Mouse (Mus musculus) cerebellum, adult 2 months (tissue): ENCODE measurements at regions not wholly inside any gene's neighbourhood (a gene's known extent, or its start where the extent isn't known, plus 50 kb on each side); places are given as distances from the start of the nearest gene placed in this dataset.

Experiments
- CTCF ChIP-seq: fragments of 200-500 bp; IDR thresholded peaks from 2 replicates; pipeline ENCODE4 v1.5.1; 2011; ENCODE audit warnings: low read depth, mild to moderate bottlenecking, control low read depth, low read length, moderate library complexity, borderline replicate concordance; ENCODE audit not compliant: insufficient read depth
- POLR2A ChIP-seq: fragments of 200-500 bp; IDR thresholded peaks from 2 replicates; pipeline ENCODE4 v1.6.1; 2011; ENCODE audit warnings: low read length, control low read depth, borderline replicate concordance; ENCODE audit not compliant: insufficient read depth

DNA sequence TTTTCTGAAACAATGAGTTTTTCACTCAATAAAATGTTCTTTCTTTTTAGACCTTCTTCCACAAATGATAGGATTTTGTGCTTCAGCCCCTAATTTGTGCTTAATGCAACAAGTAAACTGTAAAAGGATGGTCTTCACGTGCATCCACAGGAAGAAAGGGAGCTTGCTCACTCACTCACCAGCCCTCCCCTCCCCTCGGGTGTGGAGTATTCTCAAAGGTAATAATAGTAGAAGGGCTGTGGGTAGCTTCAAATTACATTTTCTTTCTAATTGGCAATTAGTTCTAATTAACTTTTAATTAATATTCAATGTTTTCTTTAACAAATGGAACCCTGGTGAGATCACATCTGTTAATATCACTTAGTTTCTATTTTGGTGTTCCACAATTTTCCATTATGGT lies 664.8 kb downstream of the Car8 start:
- TF ChIP-seq POLR2A, result no peak
- TF ChIP-seq CTCF, result no peak
